Mouse (Mus musculus) cerebellum, postnatal 10 days (tissue): ENCODE results near the gene Rprd1b.

ENCODE experiments used
- DNase-seq, 2 experiments: peaks; one replicate each; pipeline ENCODE4 v3.0.0; 2021; ENCODE audit warnings: mixed read lengths in 2 of 2

The Rprd1b gene

GRCm38 (mm10) chr2:158028354-158028863 lies at the start of gene Rprd1b, which contains the start of gene Tti1:
Gene Rprd1b (plus strand): TSS chr2:158028497.
Gene Tti1 (minus strand): TSS chr2:158028433.
- peak; percentile 98 for DNase-seq

GRCm38 (mm10) chr2:157979241-157979640 lies 49.1 kb upstream of the Rprd1b start:
- DNase-seq = peak; percentile 57 to 58

- no peak for DNase-seq
These were observed 45.6 kb upstream of the Rprd1b start for GRCm38 (mm10) chr2:157982727-157983126.

- DNase-seq = no peak
These were observed 45.0 kb upstream of the Rprd1b start for GRCm38 (mm10) chr2:157983276-157983675.

GRCm38 (mm10) chr2:157985611-157986010 lies 42.7 kb upstream of the Rprd1b start:
- peak; percentile 72 to 76 for DNase-seq

- DNase-seq = no peak
These were observed 42.1 kb upstream of the Rprd1b start for GRCm38 (mm10) chr2:157986235-157986634.

- DNase-seq = no peak
These were observed 39.7 kb upstream of the Rprd1b start for GRCm38 (mm10) chr2:157988416-157989190.

GRCm38 (mm10) chr2:157989946-157990345 lies 38.4 kb upstream of the Rprd1b start:
- peak; percentile 47 to 62 for DNase-seq

- DNase-seq = no peak
These were observed 37.3 kb upstream of the Rprd1b start for GRCm38 (mm10) chr2:157991026-157991425.

- no peak for DNase-seq
These were observed 35.8 kb upstream of the Rprd1b start for GRCm38 (mm10) chr2:157992501-157992900.

- DNase-seq = peak; percentile 87 to 89
These were observed 29.5 kb upstream of the Rprd1b start for GRCm38 (mm10) chr2:157998817-157999216.

GRCm38 (mm10) chr2:158004620-158005019 lies 23.7 kb upstream of the Rprd1b start:
- DNase-seq = no peak

- no peak for DNase-seq
These were observed 22.7 kb upstream of the Rprd1b start for GRCm38 (mm10) chr2:158005641-158006040.

- DNase-seq = no peak
These were observed 18.9 kb upstream of the Rprd1b start for GRCm38 (mm10) chr2:158009373-158009772.

GRCm38 (mm10) chr2:158012608-158013007 lies 15.7 kb upstream of the Rprd1b start:
- DNase-seq = no peak

- DNase-seq = no peak
These were observed 11.0 kb upstream of the Rprd1b start for GRCm38 (mm10) chr2:158017330-158017729.

GRCm38 (mm10) chr2:158027855-158028353 lies 393 bp upstream of the Rprd1b start:
- DNase-seq = no peak

GRCm38 (mm10) chr2:158030007-158030406 lies 1.7 kb downstream of the Rprd1b start:
- peak; percentile 9 to 21 for DNase-seq

- no peak for DNase-seq
These were observed 7.5 kb downstream of the Rprd1b start for GRCm38 (mm10) chr2:158035813-158036212.

- DNase-seq = no peak
These were observed 8.1 kb downstream of the Rprd1b start for GRCm38 (mm10) chr2:158036408-158036807.

GRCm38 (mm10) chr2:158036953-158037352 lies 8.7 kb downstream of the Rprd1b start:
- no peak for DNase-seq

- no peak for DNase-seq
These were observed 9.3 kb downstream of the Rprd1b start for GRCm38 (mm10) chr2:158037571-158037970.

GRCm38 (mm10) chr2:158039662-158040061 lies 11.4 kb downstream of the Rprd1b start:
- no peak for DNase-seq

GRCm38 (mm10) chr2:158040396-158040795 lies 12.1 kb downstream of the Rprd1b start:
- DNase-seq = no peak
